Mouse (Mus musculus): ENCODE data around the gene Abtb2. TPM values are rescaled to one million over a fixed set of nuclear protein-coding genes. Genes with fewer than 3 reads are reported as not detected.

Gene Abtb2
- total and polyA plus RNA-seq, 2 experiments from 2014 or later = 6.5 to 16.9 TPM

GRCm38 (mm10) chr2:103632136-103632925 is 66.2 kb downstream of the Abtb2 start:
- ATAC-seq (no peak), DNase-seq (no peak)
- H3K36me3 ChIP-seq (ENCODE audit: insufficient read depth) = no peaks in the 10 kb centered on the region
- no peak overlapping the region for H3K4me3 ChIP-seq (ENCODE audit: low read depth, low read length)
- TF ChIP-seq CTCF (IDR thresholded peaks at IDR 0.05; ENCODE audit: low read depth) = no peak
- H3K9me3 ChIP-seq (ENCODE audit: low read length) = no peaks in the 10 kb centered on the region
- no peak overlapping the region for H3K27ac ChIP-seq (ENCODE audit: low read depth, low read length)
- no peak overlapping the region for H3K4me2 ChIP-seq (ENCODE audit: low read depth)
- no peaks in the 10 kb centered on the region for H3K27me3 ChIP-seq (ENCODE audit: insufficient read depth, low read length)
- no peak overlapping the region for H3K9ac ChIP-seq
- peaks cover 3% of the 10 kb centered on the region; the same call in 1 of the 2 replicates for H3K4me1 ChIP-seq (ENCODE audit: insufficient read depth)
- WGBS = 83% methylated on average over 6 of the region's 6 CpGs

DNA sequence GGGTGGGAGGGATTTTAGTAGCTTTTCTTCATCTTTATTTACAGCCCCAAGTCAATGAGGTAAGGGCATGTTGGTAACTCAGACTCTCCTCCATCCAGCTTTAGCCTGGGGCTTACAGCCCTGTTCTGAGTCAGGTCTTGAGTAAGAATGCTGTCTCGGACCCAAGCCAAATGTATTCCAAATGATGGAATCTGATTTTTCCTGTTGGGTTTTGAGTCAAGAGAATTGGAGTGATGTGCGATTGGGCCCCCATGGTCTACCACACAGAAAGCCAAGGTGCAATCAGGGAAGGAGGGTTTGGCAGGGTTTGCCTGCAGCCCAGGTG is 66.8 kb downstream of the Abtb2 start:
- TF ChIP-seq CTCF (IDR thresholded peaks at IDR 0.05; ENCODE audit: low read depth) = no peak
- Histone ChIP-seq H3K36me3 (ENCODE audit: insufficient read depth) (no peaks in the 10 kb centered on the region), H3K4me3 (ENCODE audit: low read depth, low read length) (no peak overlapping the region), H3K4me2 (ENCODE audit: low read depth) (no peak overlapping the region), H3K9ac (no peak overlapping the region), H3K4me1 (ENCODE audit: insufficient read depth) (peaks cover 8% of the 10 kb centered on the region; the same call in 1 of the 2 replicates), H3K27ac (ENCODE audit: low read depth, low read length) (no peak overlapping the region), H3K9me3 (ENCODE audit: low read length) (no peaks in the 10 kb centered on the region), H3K27me3 (ENCODE audit: insufficient read depth, low read length) (no peaks in the 10 kb centered on the region)
- DNase-seq = no peak
- WGBS = 85% methylated on average over 2 of the region's 2 CpGs
- no peak for ATAC-seq

GRCm38 (mm10) chr2:103635731-103636487 is 69.8 kb downstream of the Abtb2 start:
- H3K36me3 ChIP-seq (ENCODE audit: insufficient read depth) = no peaks in the 10 kb centered on the region
- DNase-seq (no peak), ATAC-seq (no peak)
- WGBS = 82% methylated on average over 3 of the region's 3 CpGs
- H3K4me3 ChIP-seq (ENCODE audit: low read depth, low read length) = no peak overlapping the region
- H3K27ac ChIP-seq (ENCODE audit: low read depth, low read length) = no peak overlapping the region
- H3K4me2 ChIP-seq (ENCODE audit: low read depth) = no peak overlapping the region
- H3K9ac ChIP-seq = no peak overlapping the region
- H3K4me1 ChIP-seq (ENCODE audit: insufficient read depth) = peaks cover 8% of the 10 kb centered on the region; the same call in 1 of the 2 replicates
- H3K9me3 ChIP-seq (ENCODE audit: low read length) = no peaks in the 10 kb centered on the region
- no peaks in the 10 kb centered on the region for H3K27me3 ChIP-seq (ENCODE audit: insufficient read depth, low read length)
- TF ChIP-seq CTCF (IDR thresholded peaks at IDR 0.05; ENCODE audit: low read depth) = no peak

GRCm38 (mm10) chr2:103637385-103637784 is 71.3 kb downstream of the Abtb2 start:
- no peak for TF ChIP-seq CTCF (IDR thresholded peaks at IDR 0.05; ENCODE audit: low read depth)
- ATAC-seq (peak; percentile 73; the same call in 1 of the 2 replicates), DNase-seq (no peak)
- WGBS = 38% methylated on average over 1 of the region's 1 CpGs
- no peak overlapping the region for H3K9ac ChIP-seq
- no peak overlapping the region for H3K27ac ChIP-seq (ENCODE audit: low read depth, low read length)
- H3K4me3 ChIP-seq (ENCODE audit: low read depth, low read length) = no peak overlapping the region
- H3K4me1 ChIP-seq (ENCODE audit: insufficient read depth) = peaks cover 8% of the 10 kb centered on the region; the same call in 1 of the 2 replicates
- no peak overlapping the region for H3K4me2 ChIP-seq (ENCODE audit: low read depth)
- H3K9me3 ChIP-seq (ENCODE audit: low read length) = no peaks in the 10 kb centered on the region
- no peaks in the 10 kb centered on the region for H3K36me3 ChIP-seq (ENCODE audit: insufficient read depth)
- H3K27me3 ChIP-seq (ENCODE audit: insufficient read depth, low read length) = no peaks in the 10 kb centered on the region

- Histone ChIP-seq H3K4me1 (ENCODE audit: insufficient read depth) (peaks cover 8% of the 10 kb centered on the region; the same call in 1 of the 2 replicates), H3K36me3 (ENCODE audit: insufficient read depth) (no peaks in the 10 kb centered on the region), H3K4me2 (ENCODE audit: low read depth) (no peak overlapping the region), H3K9me3 (ENCODE audit: low read length) (no peaks in the 10 kb centered on the region), H3K27me3 (ENCODE audit: insufficient read depth, low read length) (no peaks in the 10 kb centered on the region), H3K9ac (no peak overlapping the region), H3K4me3 (ENCODE audit: low read depth, low read length) (no peak overlapping the region), H3K27ac (ENCODE audit: low read depth, low read length) (no peak overlapping the region)
- WGBS = 93% methylated on average over 5 of the region's 5 CpGs
- TF ChIP-seq CTCF (IDR thresholded peaks at IDR 0.05; ENCODE audit: low read depth) = no peak
- no peak for ATAC-seq
- DNase-seq = no peak
Measured at GRCm38 (mm10) chr2:103637943-103638342, 71.8 kb downstream of the Abtb2 start.

- WGBS = 33% methylated on average over 2 of the region's 2 CpGs
- ATAC-seq = 0 out of 2 replicates have a peak, but pooled peaks have one; percentile 5
- Histone ChIP-seq H3K4me1 (ENCODE audit: insufficient read depth) (peaks cover 14% of the 10 kb centered on the region), H3K4me3 (ENCODE audit: low read depth, low read length) (no peak overlapping the region), H3K27me3 (ENCODE audit: insufficient read depth, low read length) (no peaks in the 10 kb centered on the region), H3K9me3 (ENCODE audit: low read length) (no peaks in the 10 kb centered on the region), H3K27ac (ENCODE audit: low read depth, low read length) (no peak overlapping the region), H3K4me2 (ENCODE audit: low read depth) (no peak overlapping the region), H3K36me3 (ENCODE audit: insufficient read depth) (no peaks in the 10 kb centered on the region), H3K9ac (no peak overlapping the region)
- no peak for TF ChIP-seq CTCF (IDR thresholded peaks at IDR 0.05; ENCODE audit: low read depth)
- no peak for DNase-seq
Measured at GRCm38 (mm10) chr2:103639701-103640100, 73.6 kb downstream of the Abtb2 start.

- Histone ChIP-seq H3K36me3 (ENCODE audit: insufficient read depth) (no peaks in the 10 kb centered on the region), H3K4me2 (ENCODE audit: low read depth) (no peak overlapping the region), H3K4me3 (ENCODE audit: low read depth, low read length) (no peak overlapping the region), H3K9ac (no peak overlapping the region), H3K27ac (ENCODE audit: low read depth, low read length) (no peak overlapping the region), H3K27me3 (ENCODE audit: insufficient read depth, low read length) (no peaks in the 10 kb centered on the region), H3K9me3 (ENCODE audit: low read length) (no peaks in the 10 kb centered on the region), H3K4me1 (ENCODE audit: insufficient read depth) (peaks cover 14% of the 10 kb centered on the region)
- ATAC-seq (no peak), DNase-seq (no peak)
- no peak for TF ChIP-seq CTCF (IDR thresholded peaks at IDR 0.05; ENCODE audit: low read depth)
- WGBS = 53% methylated on average over 2 of the region's 2 CpGs
Measured at GRCm38 (mm10) chr2:103640861-103641260, 74.8 kb downstream of the Abtb2 start.
